Mouse (Mus musculus) ES-CJ7 (cell line): ENCODE measurements around the gene Uxs1.
A peak's percentile ranks its signal among the peaks of the same experiment; 100 is the strongest.

Experiments
- DNase-seq: peaks from one replicate; pipeline ENCODE4 v3.0.0; 2011; ENCODE audit warnings: low read depth, low spot score

The Uxs1 gene

GRCm38 (mm10) chr1:43798048-43798447 is 29.6 kb downstream of the Uxs1 start:
- DNase-seq = no peak

GRCm38 (mm10) chr1:43789765-43790164 is 37.8 kb downstream of the Uxs1 start:
- DNase-seq = no peak

- DNase-seq = no peak
Measured at GRCm38 (mm10) chr1:43786711-43787110, 40.9 kb downstream of the Uxs1 start.

DNA sequence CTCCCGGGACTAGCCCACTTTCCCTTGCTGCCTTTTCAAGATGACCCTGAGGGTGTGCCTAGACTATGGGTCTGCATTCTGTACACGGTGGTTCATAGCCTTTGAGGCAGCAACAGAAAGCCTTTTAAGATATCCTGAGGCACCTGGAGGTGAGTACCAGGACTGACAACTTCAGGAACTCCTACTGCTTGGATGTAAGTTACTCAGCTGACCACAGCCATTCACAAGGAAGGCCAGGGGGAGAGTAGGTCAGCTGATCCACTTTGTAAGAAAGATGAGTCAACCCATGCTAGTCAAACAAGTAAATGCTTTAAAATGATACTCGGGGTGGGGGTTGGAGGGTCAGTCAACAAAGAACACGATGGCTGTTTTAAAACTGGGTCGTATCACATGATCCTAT is 42.3 kb downstream of the Uxs1 start:
- DNase-seq = no peak

DNA sequence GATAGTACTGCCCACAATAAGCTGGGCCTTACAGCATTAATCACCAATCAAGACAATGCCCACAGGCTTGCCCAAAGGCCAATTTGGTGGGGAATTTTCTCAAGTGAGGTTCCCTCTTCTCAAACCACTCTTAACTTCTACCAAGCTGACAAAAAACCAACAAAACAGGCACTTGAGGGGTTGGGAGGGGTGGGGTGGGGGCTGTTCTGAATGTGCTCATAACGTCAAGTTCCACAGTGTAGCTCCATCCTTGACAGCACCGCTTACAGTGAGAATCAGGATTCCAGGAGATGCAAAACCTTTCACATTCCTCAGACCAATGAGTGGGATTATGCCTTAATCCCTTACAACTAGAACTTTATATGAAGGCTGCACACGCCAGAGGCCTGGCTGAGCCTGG is 44.4 kb downstream of the Uxs1 start:
- DNase-seq = no peak

GRCm38 (mm10) chr1:43782680-43783079 is 44.9 kb downstream of the Uxs1 start:
- no peak for DNase-seq

GRCm38 (mm10) chr1:43781672-43782071 is 45.9 kb downstream of the Uxs1 start:
- DNase-seq = no peak

- no peak for DNase-seq
Measured at GRCm38 (mm10) chr1:43781195-43781594, 46.4 kb downstream of the Uxs1 start.

- DNase-seq = no peak
Measured at GRCm38 (mm10) chr1:43776106-43776505, 51.5 kb downstream of the Uxs1 start.

DNA sequence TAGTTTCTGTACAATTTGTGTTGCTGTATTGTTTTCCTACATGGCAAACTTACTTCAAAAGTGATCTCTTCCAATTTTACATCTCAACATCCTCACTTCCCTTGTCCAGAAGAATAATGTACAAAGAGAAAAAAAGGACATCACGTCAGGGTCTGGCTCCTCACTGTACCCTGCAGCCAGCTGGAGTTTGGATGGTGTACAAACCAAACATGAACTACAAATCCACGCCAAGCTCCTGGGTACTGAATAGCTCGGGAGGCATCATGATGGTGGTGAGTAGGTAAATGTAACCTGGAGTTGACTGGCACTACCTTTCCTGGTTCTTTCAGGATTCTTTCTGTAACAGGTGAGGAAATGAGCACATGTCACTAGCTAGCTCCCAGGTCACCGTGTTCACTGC is 53.5 kb downstream of the Uxs1 start:
- no peak for DNase-seq

GRCm38 (mm10) chr1:43772694-43773093 is 54.9 kb downstream of the Uxs1 start:
- no peak for DNase-seq

- no peak for DNase-seq
Measured at GRCm38 (mm10) chr1:43770032-43770431, 57.6 kb downstream of the Uxs1 start.

- no peak for DNase-seq
Measured at GRCm38 (mm10) chr1:43769348-43769747, 58.3 kb downstream of the Uxs1 start.

GRCm38 (mm10) chr1:43768385-43768990 is 59.1 kb downstream of the Uxs1 start:
- DNase-seq = no peak

- no peak for DNase-seq
Measured at GRCm38 (mm10) chr1:43766328-43766727, 61.3 kb downstream of the Uxs1 start.

DNA sequence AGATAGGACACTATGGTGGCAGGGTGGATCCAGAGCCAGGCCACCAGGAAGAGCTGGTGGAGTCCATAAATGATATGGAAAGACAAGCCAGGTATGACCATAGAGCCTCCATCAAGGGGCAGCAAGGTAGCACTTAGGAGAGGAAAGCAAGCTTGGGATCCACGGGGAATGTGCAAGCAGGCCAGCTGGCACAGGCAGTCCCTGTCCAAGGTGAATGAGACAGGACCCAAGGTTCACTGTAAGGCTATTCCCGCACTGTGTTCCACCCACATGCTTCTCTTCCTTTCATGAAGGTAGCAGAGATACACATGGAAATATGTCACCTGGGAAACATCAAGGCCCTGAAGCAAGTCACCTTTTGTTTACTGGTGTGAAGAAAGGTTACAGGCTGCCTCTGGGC is 63.1 kb downstream of the Uxs1 start:
- no peak for DNase-seq

DNA sequence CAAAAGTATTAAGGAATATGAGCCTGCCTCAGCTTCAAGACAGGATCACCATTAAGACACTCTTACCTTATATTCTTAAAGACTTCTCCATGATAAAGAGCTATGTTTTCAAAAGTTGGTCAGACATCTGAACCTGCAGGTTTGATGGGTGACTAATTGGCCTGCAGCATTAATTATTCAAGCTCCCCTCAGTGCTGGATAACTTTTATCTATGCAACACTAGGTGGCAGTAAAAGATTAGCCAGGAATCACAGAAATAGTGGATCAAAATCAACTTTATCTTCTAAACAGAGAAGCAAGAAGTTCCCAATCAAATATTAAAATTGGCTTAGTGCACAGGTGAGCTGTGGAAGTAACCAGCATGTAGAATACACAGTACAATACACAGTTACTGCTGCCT is 67.5 kb downstream of the Uxs1 start:
- DNase-seq = peak; percentile 15

- no peak for DNase-seq
Measured at GRCm38 (mm10) chr1:43754448-43755312, 72.9 kb downstream of the Uxs1 start.

- no peak for DNase-seq
Measured at GRCm38 (mm10) chr1:43738519-43738894, 89.1 kb downstream of the Uxs1 start.

DNA sequence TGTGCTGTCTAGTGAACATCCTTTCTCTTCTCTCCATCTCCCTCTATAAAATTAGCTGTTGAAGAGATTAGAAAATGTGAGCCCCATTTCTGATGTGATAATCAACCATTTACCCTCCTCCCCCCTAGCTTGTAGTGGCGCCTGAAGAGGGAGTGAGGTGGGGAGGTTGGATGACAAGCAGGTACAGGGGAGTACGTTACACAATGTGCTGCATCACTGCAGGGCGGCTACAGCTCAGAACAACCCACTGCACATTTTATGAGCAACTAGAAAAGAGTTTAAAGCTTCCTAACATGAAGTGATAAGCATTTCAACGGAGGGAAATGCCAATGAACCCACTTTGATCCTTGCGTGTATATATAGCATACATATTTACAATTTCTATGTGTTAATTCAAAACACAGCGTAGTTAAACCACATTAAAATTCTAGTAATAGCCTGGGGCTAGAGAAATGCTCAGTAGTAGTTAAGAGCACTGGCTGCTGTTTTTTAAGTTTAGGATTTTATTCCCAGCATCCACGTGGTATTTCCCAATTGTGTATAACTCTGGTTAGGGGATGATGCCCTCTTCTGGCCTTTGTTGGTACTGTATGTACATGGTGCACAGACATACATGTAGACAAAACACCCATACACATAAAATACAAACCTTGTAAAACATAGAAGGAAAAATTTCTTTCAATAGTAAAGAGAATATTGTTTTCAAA is 89.6 kb downstream of the Uxs1 start:
- DNase-seq = peak; percentile 81

GRCm38 (mm10) chr1:43732657-43733056 is 94.9 kb downstream of the Uxs1 start:
- no peak for DNase-seq

DNA sequence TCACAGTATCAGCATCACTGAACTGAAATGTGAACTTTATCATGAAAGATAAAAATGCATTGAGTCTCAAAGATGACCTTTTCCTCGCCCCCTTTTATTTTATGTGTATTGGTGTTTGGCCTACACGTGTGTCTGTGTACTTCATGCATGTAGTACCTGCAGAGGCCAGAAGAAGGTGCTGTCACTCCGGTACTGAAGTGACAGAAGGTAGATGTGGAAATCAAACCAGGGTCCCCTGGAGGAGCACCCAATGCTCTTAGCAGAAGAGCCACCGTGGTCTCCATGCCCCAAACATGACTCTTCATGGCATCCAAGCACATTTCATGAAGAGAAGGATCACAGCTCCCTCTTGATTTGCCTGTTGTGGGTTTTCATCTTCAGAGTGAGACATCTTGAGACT is 95.5 kb downstream of the Uxs1 start:
- peak; percentile 53 for DNase-seq

DNA sequence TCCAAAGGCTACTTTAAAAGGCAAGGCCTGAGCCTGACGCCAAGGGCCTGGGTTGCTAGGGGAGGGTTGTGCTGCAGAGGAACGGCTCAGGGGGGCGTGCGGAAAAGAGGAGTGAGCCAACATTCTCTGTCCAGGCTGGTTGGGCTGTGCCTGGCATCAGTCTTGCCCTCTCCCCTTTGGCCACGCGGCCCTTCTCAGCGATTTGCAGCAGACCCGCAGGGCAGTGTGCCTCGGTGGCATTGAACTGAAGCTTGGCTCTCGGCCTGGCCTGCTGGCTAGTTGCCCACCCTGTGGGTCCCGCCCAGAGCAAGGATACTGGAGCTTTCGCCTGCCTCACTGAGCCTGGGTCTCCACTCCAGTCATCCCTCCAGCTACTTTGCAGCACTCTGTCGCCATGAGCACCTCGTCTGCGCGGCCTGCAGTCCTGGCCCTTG is 97.1 kb downstream of the Uxs1 start, which contains the start of gene 1500015O10Rik:
1500015O10Rik (plus strand) TSS at position 112 of the 434 bp plus-strand sequence.
- DNase-seq = peak; percentile 31
